Mouse (Mus musculus): Measurements from ENCODE around the gene Stk19. TPM values are rescaled to one million over a fixed set of nuclear protein-coding genes. Genes with fewer than 3 reads are reported as not detected.

The Stk19 gene
- total RNA-seq, 2 experiments from 2014 or later = 7.3 to 7.7 TPM

DNA sequence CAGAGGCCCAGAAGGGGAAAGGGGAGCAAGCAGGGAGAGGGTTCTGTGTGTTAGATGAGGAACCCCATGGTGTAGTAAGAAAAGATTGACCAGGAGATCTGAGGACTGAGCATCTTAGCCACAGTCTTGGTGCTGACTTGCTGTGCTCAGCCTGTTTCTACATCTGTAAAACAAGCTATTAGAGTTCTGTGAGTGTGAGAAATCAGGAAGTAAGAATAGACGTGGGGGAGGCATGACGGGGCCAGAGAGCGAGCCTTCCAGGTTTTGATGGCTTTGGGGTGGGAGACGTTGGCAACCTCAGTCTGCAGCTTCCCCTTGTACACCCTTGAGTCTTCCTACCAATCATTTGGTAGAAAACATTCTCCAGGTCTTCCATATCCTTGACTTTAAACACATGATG, 21.9 kb upstream of the Stk19 start:
- Histone ChIP-seq H3K27ac (no peak overlapping the region), H3K4me3 (no peak overlapping the region)
- TF ChIP-seq CTCF (IDR thresholded peaks at IDR 0.05) = no peak
- DNase-seq = no peak
- intact Hi-C loops (cut with DNase I) = no loop called here

DNA sequence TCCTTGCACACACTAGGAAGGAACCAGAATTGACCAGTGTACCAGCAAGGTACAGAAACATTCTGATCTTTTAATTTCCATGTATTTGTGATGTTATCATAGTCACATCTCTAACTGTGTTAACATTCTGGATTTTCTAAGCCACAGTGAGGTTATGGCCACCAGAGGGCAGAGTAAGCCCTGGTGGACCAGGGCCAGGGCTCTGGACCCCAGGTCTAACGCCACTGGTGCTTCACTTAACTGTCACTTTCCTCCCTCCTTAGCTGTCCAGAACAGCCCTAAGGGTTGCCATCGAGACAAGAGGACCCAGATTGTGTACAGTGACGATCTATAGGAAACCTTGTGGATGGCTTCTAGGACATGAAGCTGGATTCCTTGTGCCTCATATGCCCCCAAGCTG, 19.1 kb upstream of the Stk19 start:
- peak; percentile 62 for DNase-seq

DNA sequence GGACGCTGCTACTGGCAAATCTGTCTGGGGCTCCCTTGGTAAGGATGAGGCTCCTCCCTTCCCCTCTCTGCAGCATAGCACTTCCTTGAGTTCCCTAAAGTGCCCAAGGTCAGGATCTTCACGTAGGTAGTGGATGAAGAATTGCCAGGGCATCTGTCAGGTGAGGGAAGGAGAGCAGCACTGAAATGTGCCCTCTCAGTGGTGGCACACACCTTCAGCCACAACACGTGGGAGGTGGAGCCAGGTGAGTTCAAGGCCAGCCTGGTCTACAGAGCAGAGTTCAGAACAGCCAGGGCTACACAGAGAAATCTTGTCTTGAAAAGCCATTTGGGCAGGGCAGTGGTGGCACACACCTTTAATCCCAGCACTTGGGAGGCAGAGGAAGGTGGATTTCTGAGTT, 18.0 kb upstream of the Stk19 start:
- intact Hi-C loops (cut with DNase I) = loop anchor here (1.0 to 2.0 kb wide), 2 partner anchors 58 to 130 kb away; no protein-coding TSS in a partner anchor
- Histone ChIP-seq H3K4me3 (no peak overlapping the region), H3K27ac (no peak overlapping the region)
- TF ChIP-seq CTCF (IDR thresholded peaks at IDR 0.05) = no peak
- no peak for DNase-seq

More for the DNA sequence above, 19.1 kb upstream of the Stk19 start:
- peak; percentile 90 for TF ChIP-seq CTCF (IDR thresholded peaks at IDR 0.05)
- intact Hi-C loops (cut with DNase I) = loop anchor here (1.0 to 2.0 kb wide), 2 partner anchors 56 to 129 kb away; no protein-coding TSS in a partner anchor
- no peak overlapping the region for H3K27ac ChIP-seq
- no peak overlapping the region for H3K4me3 ChIP-seq

DNA sequence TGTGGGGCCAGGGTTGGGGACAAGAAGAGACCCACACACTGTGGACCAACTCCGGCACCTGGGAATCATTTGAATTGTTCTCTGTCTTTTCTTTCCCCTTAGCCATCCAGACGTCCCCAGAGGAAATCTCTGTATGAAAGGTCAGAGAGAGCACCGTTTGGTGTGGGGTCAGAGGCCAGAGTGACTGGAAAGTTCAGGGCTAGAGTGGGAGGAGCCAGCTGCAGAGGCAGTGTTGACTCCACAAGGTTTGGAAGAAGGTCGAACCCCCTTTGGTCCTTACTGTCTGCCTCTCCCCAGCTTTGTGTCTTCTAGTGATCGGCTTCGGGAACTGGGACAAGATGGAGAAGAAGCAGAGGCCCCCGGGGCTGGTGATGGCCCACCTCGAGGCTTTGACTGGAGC, 16.8 kb upstream of the Stk19 start:
- H3K4me3 ChIP-seq = no peak overlapping the region
- intact Hi-C loops (cut with DNase I) = no loop called here
- TF ChIP-seq CTCF (IDR thresholded peaks at IDR 0.05) = no peak

GRCm38 (mm10) chr17:34850517-34851125, 13.9 kb upstream of the Stk19 start:
- intact Hi-C loops (cut with DNase I) = loop anchor here (2.0 kb wide), 1 partner anchor 44 kb away; no protein-coding TSS in a partner anchor
- DNase-seq = no peak
- no peak for TF ChIP-seq CTCF (IDR thresholded peaks at IDR 0.05)

More for the DNA sequence above, 16.8 kb upstream of the Stk19 start:
- H3K27ac ChIP-seq = no peak overlapping the region
- DNase-seq = no peak

GRCm38 (mm10) chr17:34849722-34850516, 13.2 kb upstream of the Stk19 start, which contains the start of the genes Skiv2l and Nelfe:
TSS of gene Skiv2l (minus strand) at chr17:34850210.
TSS of gene Nelfe (plus strand) at chr17:34850391.
- peak within 1 kb of the TSS; percentile 85 for H3K4me3 ChIP-seq
- peak; percentile 39 for TF ChIP-seq CTCF (IDR thresholded peaks at IDR 0.05)
- intact Hi-C loops (cut with DNase I) = loop anchor here (2.0 kb wide), 1 partner anchor 45 kb away; no protein-coding TSS in a partner anchor
- H3K27ac ChIP-seq = peak within 1 kb of the TSS; percentile 89
- DNase-seq = peak; percentile 99

More at GRCm38 (mm10) chr17:34850517-34851125, 13.9 kb upstream of the Stk19 start:
- H3K4me3 ChIP-seq = peak overlapping the region; percentile 85
- peak overlapping the region; percentile 87 for H3K27ac ChIP-seq

DNA sequence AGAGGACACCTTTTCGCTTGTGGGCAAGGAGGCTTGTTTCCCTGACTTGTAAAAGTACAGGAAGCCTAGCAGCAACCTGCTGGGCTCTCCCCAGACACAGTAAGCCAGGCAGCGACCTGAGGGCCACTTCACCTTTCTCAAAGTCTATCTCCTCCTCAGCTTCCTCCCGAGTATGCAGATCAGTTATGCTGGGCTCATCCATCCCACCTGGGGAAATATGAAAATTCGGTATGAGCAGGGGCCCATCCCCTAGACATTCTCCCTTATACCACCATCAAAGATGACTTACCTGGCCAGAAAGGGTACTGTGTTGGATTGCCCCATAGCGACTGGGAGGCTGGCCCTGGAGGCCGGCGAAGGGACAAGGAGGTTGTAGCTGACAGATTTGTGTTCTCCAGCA, 10.9 kb upstream of the Stk19 start:
- no peak overlapping the region for H3K4me3 ChIP-seq
- TF ChIP-seq CTCF (IDR thresholded peaks at IDR 0.05) = no peak
- no peak for DNase-seq
- intact Hi-C loops (cut with DNase I) = no loop called here
- H3K27ac ChIP-seq = no peak overlapping the region

- intact Hi-C loops (cut with DNase I) = no loop called here
- TF ChIP-seq CTCF (IDR thresholded peaks at IDR 0.05) = no peak
- Histone ChIP-seq H3K4me3 (no peak overlapping the region), H3K27ac (no peak overlapping the region)
- no peak for DNase-seq
These were observed 10.4 kb upstream of the Stk19 start for GRCm38 (mm10) chr17:34847192-34847591.

DNA sequence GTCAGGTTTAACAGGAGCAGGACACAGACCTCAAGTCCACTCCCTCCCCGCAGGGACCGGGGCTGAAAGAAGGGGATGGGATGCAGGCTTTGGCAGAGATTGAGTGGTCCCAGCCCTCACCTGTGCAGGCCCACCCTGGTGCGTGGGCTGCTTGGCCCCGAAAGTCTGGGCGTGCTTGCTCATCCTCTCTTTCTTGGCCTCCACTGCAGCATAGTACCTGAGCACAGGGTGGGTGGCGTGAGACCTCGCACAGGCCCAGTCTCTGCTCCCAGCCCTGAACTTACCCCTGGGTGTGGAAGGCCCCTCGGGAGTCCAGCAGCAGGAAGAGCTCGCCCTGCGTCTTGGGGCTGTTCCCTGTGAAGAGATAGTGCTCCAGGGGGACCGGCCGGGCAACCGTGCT, 8.1 kb upstream of the Stk19 start:
- Histone ChIP-seq H3K4me3 (no peak overlapping the region), H3K27ac (no peak overlapping the region)
- no peak for TF ChIP-seq CTCF (IDR thresholded peaks at IDR 0.05)
- DNase-seq = no peak
- intact Hi-C loops (cut with DNase I) = no loop called here

DNA sequence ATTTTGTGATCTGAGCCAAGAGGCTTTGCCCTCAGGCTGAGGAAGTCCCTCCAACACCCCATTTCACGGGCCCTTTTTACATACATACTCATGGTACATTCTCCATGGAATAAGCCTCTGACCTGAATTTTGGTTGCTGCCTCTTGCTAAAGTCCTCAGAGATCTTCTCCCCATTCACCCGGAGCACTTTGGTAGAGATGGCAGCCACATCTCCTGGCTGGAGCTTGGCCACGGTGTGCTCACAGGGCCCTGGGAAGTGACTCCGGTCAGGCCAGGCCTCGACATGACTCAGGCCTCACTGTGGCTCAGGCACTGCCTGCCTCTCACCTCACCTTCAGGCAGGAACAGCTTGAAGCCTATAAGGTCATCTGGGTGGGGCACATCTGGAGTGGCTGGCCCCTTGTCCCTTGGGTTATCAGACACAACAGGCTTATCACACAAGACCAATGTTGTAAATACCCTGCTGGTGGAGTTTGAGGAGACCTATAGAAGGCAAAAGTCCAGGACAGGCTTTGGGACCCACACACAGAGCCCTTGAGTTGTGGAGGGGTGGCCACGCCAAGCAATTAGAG, 4.1 kb upstream of the Stk19 start:
- DNase-seq = no peak
- no peak for TF ChIP-seq CTCF (IDR thresholded peaks at IDR 0.05)
- no peak overlapping the region for H3K4me3 ChIP-seq
- no peak overlapping the region for H3K27ac ChIP-seq
- intact Hi-C loops (cut with DNase I) = no loop called here

DNA sequence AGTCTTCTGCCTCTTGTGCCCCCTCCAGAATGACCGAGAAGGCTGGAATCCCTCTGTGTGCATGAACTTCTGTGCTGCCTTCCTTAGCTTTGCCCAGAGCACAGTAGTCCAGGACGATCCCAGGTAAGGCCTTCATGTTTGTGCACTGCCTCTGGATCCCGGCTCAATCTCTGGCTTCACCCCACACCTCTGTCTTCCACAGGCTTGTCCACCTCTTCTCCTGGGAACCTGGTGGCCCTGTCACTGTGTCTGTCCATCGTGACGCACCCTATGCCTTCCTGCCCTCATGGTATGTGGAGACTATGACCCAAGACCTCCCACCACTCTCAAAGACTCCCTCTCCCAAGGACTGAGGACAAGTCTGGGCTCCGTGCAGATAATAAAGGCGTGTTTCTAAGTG, 2.0 kb upstream of the Stk19 start:
- Histone ChIP-seq H3K4me3 (no peak overlapping the region), H3K27ac (no peak overlapping the region)
- no peak for DNase-seq
- intact Hi-C loops (cut with DNase I) = loop anchor here (10.0 kb wide), 1 partner anchor 194 kb away; the partner anchor contains the start of genes Atf6b and Fkbpl
- TF ChIP-seq CTCF (IDR thresholded peaks at IDR 0.05) = no peak

GRCm38 (mm10) chr17:34837464-34838324, 949 bp upstream of the Stk19 start:
- peak overlapping the region; percentile 92 for H3K27ac ChIP-seq
- TF ChIP-seq CTCF (IDR thresholded peaks at IDR 0.05) = no peak
- intact Hi-C loops (cut with DNase I) = loop anchor here (10.0 kb wide), 1 partner anchor 193 kb away; the partner anchor contains the start of genes Atf6b and Fkbpl
- peak overlapping the region; percentile 89 for H3K4me3 ChIP-seq
- DNase-seq = peak; percentile 37
